Mouse (Mus musculus) cerebellum, postnatal 14 days (tissue): ENCODE data around the gene Smndc1.
A peak's percentile ranks its signal among the peaks of the same experiment; 100 is the strongest.

Experiments used
- DNase-seq, 2 experiments: peaks; one replicate each; pipeline ENCODE4 v3.0.0; 2021; ENCODE audit warnings: mixed read lengths in 2 of 2

The Smndc1 gene

GRCm38 (mm10) chr19:53390495-53391007 lies at the start of gene Smndc1:
TSS of gene Smndc1 (minus strand) at chr19:53390578.
- DNase-seq: peak; percentile 99

- peak in 1 of 2 experiments; percentile 33 for DNase-seq
Observed at GRCm38 (mm10) chr19:53439340-53439739, 49.0 kb upstream of the Smndc1 start.

GRCm38 (mm10) chr19:53437991-53438390 lies 47.6 kb upstream of the Smndc1 start:
- DNase-seq: no peak

DNA sequence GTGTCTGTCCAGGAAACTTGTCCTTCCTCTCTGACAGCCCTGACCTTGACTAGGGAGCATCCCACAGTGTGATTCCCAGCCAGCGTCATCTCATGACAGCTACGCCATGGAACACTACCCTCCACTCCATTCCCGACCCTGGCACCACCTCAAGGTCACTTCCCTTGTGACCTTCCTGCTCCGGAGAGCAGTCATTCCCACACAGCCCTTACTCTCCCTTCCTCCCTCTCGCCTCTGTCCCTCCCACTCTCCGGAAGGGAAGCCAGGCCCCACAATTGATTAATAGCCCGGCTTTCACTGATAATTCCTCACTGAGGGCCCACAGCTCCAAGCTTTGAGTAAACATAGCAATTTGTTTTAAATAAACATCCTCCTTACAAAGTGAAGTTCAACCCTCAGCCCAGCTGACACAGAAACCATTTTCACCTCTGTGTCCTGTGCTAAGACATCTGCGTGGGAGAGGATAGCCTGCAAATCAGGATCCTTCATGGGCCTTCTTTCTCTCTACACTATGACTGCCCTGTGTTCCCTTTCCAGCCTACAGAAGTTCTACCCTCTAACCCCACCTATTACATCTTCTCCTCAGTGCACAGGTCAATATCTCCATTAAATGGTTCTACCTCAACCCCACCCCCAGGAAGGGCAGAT lies 47.1 kb upstream of the Smndc1 start:
- no peak for DNase-seq

- no peak for DNase-seq
Observed at GRCm38 (mm10) chr19:53433949-53434689, 43.7 kb upstream of the Smndc1 start.

DNA sequence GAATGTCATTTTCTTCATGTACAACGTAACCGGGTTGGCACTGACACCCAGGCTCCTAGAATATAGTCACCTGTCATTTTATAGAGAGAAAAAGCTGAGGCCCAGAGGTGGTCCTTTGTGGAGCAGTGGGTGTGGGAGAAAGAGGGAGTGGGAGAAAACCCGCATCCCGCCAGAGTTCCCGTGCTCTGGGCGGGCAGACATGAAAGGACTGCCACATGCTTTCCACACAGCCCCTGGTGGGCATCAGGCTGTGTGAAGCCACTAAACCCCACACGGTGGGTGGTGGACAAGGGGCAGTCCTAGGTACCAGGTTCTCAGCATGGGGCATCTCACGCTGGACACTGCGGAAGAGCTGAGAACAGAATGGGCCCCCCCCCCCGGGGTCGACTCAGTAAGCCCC lies 40.6 kb upstream of the Smndc1 start:
- no peak for DNase-seq

DNA sequence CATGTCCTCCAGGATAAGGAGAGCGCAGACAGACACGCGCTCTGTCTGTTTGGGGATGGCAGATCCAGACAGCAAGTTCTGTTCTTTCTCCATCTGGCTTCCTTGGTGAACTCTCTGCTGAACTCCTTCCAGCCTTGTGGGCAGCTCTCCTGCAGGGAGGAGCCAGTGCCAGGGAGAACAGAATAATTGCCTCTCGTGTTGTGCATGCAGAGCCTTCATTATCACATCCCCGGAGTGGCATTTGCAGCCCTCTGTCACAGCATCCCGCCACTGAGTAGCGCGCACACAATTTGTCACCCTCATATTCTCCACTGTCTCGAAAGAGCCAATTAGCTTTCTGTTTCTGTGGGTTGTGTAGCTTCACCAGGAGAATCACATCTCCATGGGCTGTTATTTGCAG lies 40.0 kb upstream of the Smndc1 start:
- DNase-seq: peak; percentile 82 to 89

- DNase-seq: no peak
Observed at GRCm38 (mm10) chr19:53427817-53428216, 37.4 kb upstream of the Smndc1 start.

GRCm38 (mm10) chr19:53427346-53427745 lies 37.0 kb upstream of the Smndc1 start:
- DNase-seq: peak in 1 of 2 experiments; percentile 67

DNA sequence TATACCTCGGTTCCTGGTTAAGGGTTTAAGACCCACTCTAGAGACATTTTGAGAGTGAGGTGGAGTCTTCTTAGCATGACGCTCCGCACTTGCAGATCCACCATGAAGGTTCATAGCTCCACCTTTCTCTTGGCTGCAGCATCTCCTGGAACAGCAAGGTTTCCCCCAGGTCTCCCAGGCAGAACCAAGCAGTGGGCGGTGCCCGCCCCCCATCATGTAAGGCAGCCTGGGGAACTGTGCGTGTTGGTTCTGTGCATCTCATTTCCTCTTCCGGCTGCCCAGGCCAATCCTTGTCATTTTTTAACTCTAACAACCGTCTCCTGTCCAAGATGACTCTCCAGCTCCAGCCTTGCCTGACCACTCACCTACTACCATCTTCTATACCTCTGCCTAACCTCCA lies 35.4 kb upstream of the Smndc1 start:
- DNase-seq: no peak

- DNase-seq: no peak
Observed at GRCm38 (mm10) chr19:53424629-53425028, 34.3 kb upstream of the Smndc1 start.

- no peak for DNase-seq
Observed at GRCm38 (mm10) chr19:53423816-53424465, 33.6 kb upstream of the Smndc1 start.

DNA sequence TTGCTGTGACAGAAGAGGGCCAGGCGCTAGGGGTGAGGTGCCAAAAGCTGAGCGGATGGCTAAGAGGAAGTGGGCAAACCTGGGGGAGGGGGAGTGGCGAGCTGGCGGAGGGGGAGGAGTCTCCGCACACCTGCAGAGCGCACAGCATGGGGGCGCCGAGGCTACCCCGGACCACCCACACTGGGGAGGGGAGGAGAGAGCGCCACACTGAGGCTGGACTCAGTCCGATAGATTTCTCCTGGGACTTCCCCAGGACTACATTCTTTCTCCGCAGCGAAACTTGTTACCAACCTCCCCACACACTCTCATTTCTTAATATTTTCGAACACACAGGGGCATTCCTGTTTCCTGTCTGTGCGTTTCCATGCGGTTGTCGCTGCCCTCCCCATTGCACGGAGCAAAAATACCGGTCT lies 33.0 kb upstream of the Smndc1 start:
- peak in 1 of 2 experiments; percentile 54 for DNase-seq

- peak; percentile 56 to 74 for DNase-seq
Observed at GRCm38 (mm10) chr19:53422358-53423308, 32.3 kb upstream of the Smndc1 start.

GRCm38 (mm10) chr19:53421583-53422188 lies 31.3 kb upstream of the Smndc1 start:
- DNase-seq: no peak

DNA sequence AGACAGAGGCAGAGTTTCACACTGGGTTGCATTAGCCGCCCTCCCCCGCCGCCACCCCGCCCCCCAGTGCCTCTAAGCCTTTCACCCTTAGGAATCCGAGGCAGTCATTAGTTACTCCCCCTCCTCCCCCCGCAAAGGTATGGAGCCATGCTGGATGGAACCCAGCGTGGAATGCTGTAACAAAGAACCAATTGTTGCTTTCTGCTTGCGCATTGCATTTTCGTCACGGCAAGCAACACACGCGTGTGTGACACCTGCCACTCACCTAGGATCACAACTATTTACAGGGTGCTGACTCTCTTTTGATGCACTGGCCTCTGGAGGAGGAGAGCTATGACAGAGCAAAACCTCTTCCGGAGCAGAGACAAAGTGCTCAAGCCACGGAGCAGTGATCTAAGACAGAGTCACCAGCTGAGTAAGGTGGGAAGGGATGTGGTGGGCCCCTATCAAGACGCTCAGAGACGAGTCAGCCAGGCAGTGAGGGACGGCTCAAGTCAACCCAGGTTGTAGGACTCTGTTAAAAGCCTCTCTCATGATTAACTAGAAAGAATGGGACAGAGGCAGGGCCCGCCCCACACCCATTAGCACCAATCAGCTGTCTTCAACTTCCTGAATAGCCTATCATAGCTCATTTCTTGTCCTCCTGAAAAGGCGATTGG lies 30.7 kb upstream of the Smndc1 start:
- DNase-seq: peak; percentile 78 to 80

DNA sequence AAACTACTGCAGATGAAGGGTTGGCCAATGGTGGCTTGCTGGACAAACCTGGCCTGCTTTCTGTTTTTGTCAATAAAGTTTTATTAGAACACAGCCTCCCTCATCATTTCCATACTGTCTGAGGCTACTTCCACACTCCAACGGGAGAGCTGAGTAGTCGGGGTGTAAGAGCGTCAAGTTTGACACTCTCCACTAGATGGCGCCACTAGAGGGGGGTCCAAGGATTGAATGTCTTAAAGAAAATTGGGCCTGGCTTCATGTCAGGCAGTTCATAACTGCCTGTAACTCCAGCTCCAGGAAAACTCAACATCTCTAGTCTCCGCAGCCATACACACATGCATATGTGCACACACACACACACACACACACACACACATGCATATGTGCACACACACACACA lies 29.5 kb upstream of the Smndc1 start:
- peak; percentile 71 to 83 for DNase-seq

GRCm38 (mm10) chr19:53415198-53415597 lies 24.8 kb upstream of the Smndc1 start:
- DNase-seq: no peak

GRCm38 (mm10) chr19:53414650-53415049 lies 24.3 kb upstream of the Smndc1 start:
- no peak for DNase-seq

- DNase-seq: no peak
Observed at GRCm38 (mm10) chr19:53413617-53414380, 23.4 kb upstream of the Smndc1 start.
